Mouse (Mus musculus): ENCODE data around the gene Tango2. TPM values are rescaled to one million over a fixed set of nuclear protein-coding genes. Genes with fewer than 3 reads are reported as not detected.
"Not testable (repeated sequence)": the region's sequence is repeated elsewhere in the genome, so short reads cannot be mapped to it uniquely, and the experiment has no call there.

The Tango2 gene
- polyA plus RNA-seq, 2 experiments from 2014 or later, result 71.4 to 94.5 TPM

DNA sequence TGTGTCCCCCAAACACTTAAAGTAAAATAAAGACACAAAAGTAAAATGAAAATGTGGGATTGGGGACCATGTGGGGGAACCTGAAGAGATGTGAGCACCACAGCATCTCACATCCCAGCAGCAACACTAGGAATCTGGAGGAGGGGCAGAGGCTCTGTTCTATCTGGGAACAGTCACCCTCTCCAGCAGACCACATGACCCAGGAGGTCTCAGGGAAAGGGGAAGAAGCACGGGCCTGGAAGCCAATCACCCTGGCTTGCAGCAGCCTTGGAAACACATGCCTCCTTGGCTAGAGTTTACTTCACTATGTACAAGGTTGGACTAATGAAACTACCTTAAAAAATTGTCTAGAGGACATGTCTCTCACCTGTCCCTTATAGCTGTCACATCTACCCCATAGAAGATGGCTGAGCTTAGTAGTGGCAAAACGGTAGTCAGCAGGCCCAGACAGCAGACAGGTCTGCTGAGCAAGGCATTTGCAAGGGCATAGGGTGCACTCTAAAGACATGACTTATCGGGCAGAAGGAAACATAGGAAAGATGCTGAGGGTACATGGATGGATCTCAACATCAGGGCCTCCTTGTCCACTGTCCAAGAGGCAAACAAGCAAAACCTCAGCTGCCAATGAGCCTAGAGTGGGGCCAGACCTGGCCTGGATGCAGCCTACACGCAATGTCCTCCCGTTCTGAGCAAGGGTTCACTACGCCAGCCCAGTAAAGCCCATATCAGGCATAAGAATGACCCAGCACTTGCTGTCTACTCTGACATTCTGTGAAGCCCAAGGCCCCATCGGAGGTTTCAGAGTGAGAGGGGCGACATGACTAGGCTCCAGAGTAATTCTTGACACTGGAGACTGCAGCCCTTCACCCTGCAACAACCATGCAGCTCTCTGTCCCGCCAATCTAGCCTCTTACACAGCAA, 5.0 kb downstream of the Tango2 start:
- peak; percentile 4 for ATAC-seq

- ATAC-seq, result no peak
Measured at GRCm38 (mm10) chr16:18342076-18342475, 5.8 kb downstream of the Tango2 start.

DNA sequence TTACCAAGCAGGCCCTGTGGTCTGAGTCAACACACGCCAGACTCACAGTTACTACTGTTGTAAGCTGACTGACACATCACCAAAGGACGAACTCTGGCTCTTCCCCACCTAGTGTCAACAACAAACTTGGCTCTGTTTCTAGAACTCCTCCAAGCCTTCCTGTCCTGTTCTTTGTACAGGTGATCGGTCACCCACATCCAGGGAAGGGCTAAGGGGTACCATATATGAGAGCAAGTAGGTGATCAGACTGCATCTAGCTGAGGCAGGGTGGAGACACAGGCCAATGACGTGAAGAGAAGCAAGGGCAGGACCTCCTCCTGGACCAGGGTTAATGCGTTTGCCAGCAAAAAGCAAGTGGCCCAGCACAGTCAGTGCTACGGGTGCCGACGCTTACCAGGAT, 6.3 kb downstream of the Tango2 start:
- ATAC-seq, result no peak

DNA sequence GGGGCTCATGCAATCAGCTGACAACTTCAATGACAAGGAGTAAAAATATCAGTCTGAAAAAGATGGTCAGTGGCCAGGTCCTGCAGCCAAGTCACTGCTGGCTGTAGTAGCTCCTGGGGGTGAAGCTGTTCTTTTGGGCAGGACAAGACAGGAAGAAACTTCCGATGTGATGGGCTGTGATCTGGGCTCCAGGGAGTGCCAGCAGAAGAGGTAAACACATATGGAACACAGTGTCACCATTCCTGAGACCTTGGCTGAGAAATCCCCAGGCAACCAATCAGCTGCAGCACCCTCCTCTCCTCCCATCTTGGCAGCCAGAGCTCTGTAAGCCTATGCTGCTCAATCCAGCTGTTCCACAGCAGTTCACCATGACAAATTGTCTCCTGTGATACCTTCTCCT, 8.0 kb downstream of the Tango2 start:
- ATAC-seq, result no peak

GRCm38 (mm10) chr16:18337261-18337660, 10.6 kb downstream of the Tango2 start:
- no peak for ATAC-seq

GRCm38 (mm10) chr16:18335981-18336380, 11.9 kb downstream of the Tango2 start:
- ATAC-seq, result no peak

DNA sequence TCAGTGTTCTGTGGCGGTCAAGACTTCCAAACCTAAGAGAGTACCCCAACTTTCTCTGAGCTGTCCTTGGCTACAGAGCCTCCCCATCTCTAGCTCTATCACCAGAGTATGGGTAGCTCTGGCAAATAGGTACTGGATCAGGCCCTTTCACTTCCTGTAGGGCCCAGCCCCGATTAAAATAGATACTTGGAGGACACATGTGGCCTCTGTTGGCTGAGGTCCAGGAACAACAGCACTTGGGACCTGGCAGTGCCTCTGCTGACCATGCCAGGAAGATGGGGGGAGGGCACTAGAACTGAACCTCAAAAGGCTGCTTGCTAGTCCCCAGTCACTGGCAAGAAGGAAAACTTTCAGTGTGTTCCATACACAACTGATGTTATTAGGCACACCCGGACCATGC, 13.9 kb downstream of the Tango2 start:
- ATAC-seq, result no peak

GRCm38 (mm10) chr16:18328524-18328923, 19.4 kb downstream of the Tango2 start:
- ATAC-seq, result no peak

DNA sequence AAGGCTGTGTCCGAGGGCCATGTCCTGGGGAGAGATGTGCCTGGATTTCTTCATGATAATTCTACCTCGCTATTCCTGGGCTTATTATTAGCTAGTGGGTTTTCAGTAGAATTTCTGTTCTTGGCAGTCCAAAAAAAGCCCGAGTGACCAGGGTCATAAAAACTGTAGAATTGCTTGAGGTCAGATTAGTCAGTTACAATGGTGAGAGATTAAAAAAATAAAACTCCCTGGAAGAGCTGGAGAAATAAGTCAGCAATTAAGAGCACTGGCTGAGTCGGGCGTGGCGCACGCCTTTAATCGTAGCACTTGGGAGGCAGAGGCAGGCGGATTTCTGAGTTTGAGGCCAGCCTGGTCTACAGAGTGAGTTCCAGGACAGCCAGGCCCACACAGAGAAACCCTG, 20.0 kb downstream of the Tango2 start:
- ATAC-seq, result no peak

DNA sequence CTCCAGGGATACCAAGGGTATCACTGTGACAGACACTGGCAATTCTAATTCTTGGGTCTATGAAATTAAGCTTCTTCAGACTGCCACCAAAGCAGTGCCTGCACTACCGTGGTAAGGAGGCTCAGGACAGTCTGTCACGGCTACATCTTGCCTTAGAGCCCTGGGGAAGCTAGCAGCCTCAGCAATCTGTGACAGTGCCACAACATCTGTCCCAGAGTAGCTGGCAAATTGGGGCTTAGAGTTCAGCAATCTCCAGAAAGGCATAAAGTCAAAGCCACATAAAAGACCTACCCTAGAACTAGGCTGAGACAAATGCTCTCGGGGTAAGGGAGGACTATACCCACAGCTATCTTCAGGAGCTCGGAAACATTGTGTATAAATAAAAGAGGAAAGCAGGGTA, 22.2 kb downstream of the Tango2 start:
- ATAC-seq, result no peak

DNA sequence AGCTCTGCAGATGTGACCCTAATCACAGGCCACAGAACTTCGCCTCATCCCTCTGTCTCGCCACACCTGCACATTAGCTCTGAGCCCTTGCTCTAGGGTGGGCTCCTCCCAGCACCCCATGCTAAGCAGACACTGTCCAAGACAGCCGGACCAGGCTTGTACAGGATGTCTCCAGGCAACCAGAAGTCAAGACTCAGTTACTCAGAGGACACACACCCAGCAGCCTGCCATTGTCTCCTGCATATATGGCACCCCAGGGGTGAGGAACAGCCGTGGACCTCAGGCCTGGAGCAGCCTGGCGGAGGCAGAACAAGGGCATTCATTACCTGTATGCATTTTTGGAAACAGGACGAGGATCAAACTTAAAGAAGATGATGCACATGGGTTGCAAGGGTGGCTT, 23.9 kb downstream of the Tango2 start:
- ATAC-seq, result no peak

- no peak for ATAC-seq
Measured at GRCm38 (mm10) chr16:18323460-18323859, 24.4 kb downstream of the Tango2 start.

GRCm38 (mm10) chr16:18321443-18321842, 26.5 kb downstream of the Tango2 start:
- no peak for ATAC-seq

DNA sequence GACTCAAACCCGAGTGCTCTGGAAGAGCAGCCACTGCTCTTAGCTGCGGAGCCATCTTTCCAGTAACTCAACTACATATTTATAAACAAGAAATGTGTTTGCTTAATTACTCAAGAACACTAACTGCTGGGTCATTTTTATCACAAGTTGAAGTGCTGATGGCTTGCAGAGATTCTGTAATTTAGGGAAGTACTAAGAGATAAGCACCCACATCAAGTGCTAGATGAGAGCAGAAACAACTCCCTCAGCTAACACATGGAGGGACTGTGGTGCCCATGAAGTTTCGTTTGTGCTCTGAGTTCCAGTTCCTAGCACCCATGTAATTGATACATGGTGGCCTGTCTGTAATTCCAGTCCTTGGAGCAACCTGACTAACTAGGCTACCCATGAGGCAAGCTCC, 28.9 kb downstream of the Tango2 start:
- ATAC-seq, result no peak

GRCm38 (mm10) chr16:18308159-18308558, 39.7 kb downstream of the Tango2 start:
- no peak for ATAC-seq

DNA sequence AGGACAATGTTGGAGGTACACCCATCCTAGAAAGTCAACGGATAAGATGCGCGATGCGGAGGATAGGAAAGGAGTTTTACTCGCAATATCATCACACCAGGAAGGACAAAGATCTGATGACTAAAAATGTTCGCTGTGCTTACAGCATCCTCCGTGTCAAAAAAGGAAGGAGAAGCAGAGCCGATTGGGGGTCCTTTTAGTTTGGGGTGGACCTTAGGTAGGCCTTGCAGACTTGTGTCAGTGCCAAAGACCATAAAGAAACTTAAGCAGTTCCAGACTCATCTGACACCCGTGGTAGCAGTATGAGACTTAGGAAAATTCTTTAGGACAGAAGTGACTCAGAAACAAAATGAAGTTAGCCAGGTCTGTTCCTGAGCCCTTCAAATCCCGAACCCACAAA, 58.3 kb downstream of the Tango2 start:
- ATAC-seq, result not testable (repeated sequence)

- peak; percentile 96 for ATAC-seq
Measured at GRCm38 (mm10) chr16:18289067-18289588, 58.8 kb downstream of the Tango2 start, which contains the start of gene Dgcr8. Dgcr8 (minus strand) TSS chr16:18289246.

GRCm38 (mm10) chr16:18288581-18289061, 59.3 kb downstream of the Tango2 start:
- ATAC-seq, result peak; percentile 71

- ATAC-seq, result no peak
Measured at GRCm38 (mm10) chr16:18288166-18288565, 59.7 kb downstream of the Tango2 start.

GRCm38 (mm10) chr16:18275166-18275565, 72.7 kb downstream of the Tango2 start:
- ATAC-seq, result no peak

DNA sequence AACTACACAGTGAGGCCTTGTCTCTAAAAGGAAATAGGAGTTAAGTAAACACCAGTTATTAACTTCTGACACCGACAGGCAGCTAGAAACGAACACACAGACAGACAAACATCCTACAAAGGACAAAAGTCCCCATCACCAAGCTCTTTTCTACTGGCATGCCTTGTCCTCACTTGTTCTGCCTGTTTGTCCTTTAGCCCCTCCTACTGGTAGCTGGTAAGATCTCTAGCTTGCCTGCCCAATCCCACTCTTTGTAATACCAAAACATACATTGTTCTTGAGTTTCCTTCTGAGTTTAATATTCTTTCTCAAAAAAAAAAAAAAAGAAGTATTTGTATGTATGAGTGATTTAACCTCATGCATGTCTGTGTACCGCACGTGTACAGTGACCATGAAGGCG, 79.7 kb downstream of the Tango2 start:
- ATAC-seq, result no peak

- no peak for ATAC-seq
Measured at GRCm38 (mm10) chr16:18265024-18265423, 82.9 kb downstream of the Tango2 start.

DNA sequence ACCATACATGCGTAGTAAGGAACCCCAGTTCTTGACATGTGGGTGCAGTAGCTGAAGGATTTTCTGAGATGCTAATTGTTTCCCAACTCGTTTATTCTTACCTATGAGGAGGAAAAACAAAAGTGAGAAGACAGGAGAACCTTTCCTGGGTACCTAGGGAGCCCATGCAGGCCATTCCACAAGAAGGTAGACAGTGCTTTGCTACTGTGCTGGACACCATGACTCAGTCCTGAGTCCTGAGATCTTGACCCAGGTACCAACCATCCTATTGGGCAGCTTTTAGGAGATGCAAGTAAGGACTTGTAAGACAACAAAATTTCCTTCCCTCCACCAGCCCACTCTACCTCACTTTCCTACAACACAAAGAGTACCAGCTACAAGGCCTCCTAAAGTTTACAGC, 89.7 kb downstream of the Tango2 start, which contains the start of gene Gm49776:
Gm49776 (minus strand) TSS at position 101 of the 400 bp plus-strand sequence.
- no peak for ATAC-seq

- ATAC-seq, result no peak
Measured at GRCm38 (mm10) chr16:18253866-18254265, 94.0 kb downstream of the Tango2 start.

Data from CD4-positive, CD25-positive, alpha-beta regulatory T cell, adult 4 months (primary cell).